8 mouse cellular contexts compared by ENCODE assay signal in the genomic region with DNA sequence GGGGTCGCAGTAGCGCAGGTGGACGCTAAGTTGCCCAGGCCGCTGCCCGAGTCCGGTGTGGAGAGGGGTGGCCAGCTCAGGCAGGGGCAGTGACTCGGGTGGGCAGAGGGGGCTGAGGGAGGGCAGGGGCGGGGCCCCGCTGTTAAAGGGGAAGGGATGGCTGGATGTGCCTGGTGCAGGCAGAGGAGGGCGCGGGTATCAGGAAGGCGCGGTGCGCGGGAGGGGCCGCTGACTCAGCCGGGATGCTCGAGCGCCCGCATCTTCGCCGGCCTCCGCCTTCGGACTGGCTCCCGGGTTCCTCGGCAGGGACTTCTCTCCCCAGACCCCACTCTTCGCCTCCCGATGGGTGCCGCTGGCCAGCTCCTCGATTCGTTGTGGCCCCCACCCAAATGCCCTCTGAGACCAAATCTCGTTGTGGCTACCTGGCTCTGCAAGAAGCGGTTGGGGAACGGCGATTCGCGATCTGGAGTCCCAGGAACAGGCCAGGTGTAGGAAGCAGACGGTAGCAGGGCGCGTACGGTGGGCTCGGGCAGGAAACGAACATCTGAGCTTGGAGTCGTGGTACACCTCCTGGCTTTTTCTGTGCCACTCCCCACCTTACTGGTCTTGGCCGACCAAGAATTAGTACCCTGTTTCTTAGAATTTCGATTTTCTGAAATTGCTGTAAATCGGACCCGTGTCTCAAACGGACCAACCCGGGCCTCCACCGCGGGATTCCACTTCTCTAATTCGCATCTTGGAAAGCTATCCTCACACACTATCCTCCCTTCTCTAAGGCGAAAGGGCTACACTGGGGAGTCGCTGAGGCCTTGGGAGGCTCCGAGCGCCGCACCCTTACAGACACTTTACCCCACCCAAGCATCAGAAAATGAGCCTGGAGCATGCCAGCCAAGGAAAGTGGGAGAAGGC. TPM values are rescaled to one million over a fixed set of nuclear protein-coding genes. Genes with fewer than 3 reads are reported as not detected.
A peak's percentile ranks its signal among the peaks of the same experiment; 100 is the strongest.
DNase-seq lines count a peak whose midpoint lies in the region; ATAC-seq and TF ChIP-seq lines count a peak whose summit lies in the region.

No protein-coding gene starts in this region.

- peak; percentile 28 for DNase-seq in gastrocnemius, postnatal 10 days
- DNase-seq in gastrocnemius, adult 18-20 months (ENCODE audit: low spot score) = no peak
- DNase-seq in thymus, postnatal 4 days = peak; percentile 58
- DNase-seq in thymus, adult 2 months = no peak
- no peak for DNase-seq in urinary bladder, adult 2 months (ENCODE audit: low spot score)

- H3K4me2 ChIP-seq in heart, embryonic 14.5 days (ENCODE audit: low read length) = peak overlapping the region; percentile 40
- peak overlapping the region; percentile 36 for H3K4me2 ChIP-seq in liver, embryonic 12.5 days

- peaks cover 30% of the 10 kb centered on the region for H3K4me1 ChIP-seq in thymus, adult 2 months (replicated peaks; ENCODE audit: control insufficient read depth, insufficient read depth, low read length)
- peaks cover 0 to 16% of the 10 kb centered on the region in 2 experiments; a peak in 3 of 4 replicates for H3K4me1 ChIP-seq in heart, embryonic 14.5 days (ENCODE audit: control insufficient read depth in 2 of 2, insufficient read depth in 2 of 2, low read length in 2 of 2)
- H3K4me1 ChIP-seq in liver, embryonic 12.5 days = peaks cover 33% of the 10 kb centered on the region
- peaks cover 22% of the 10 kb centered on the region for H3K4me1 ChIP-seq in small intestine, adult 2 months (ENCODE audit: control insufficient read depth, insufficient read depth, insufficient read length, low read length)

- 4% methylated on average over 55 of the region's 58 CpGs for WGBS in thymus, adult 2 months
- WGBS in heart, embryonic 14.5 days = under 1% methylated on average over 56 of the region's 58 CpGs
- WGBS in liver, embryonic 12.5 days (ENCODE audit: insufficient replicate concordance) = 1% methylated on average over 56 of the region's 58 CpGs
- WGBS in small intestine, adult 2 months = 2% methylated on average over 58 of the region's 58 CpGs

- no peak overlapping the region for H3K9ac ChIP-seq in heart, embryonic 14.5 days (ENCODE audit: low read length)
- H3K9ac ChIP-seq in liver, embryonic 12.5 days = no peak overlapping the region

- no peak overlapping the region for H3K27ac ChIP-seq in thymus, adult 2 months (ENCODE audit: control insufficient read depth, insufficient read depth, low read length)
- no peak overlapping the region for H3K27ac ChIP-seq in heart, embryonic 14.5 days (replicated peaks in 1 of 2; ENCODE audit: control insufficient read depth in 1 of 2, insufficient read depth in 1 of 2, low read depth in 2 of 2, low read length in 2 of 2)
- H3K27ac ChIP-seq in liver, embryonic 12.5 days = no peak overlapping the region
- H3K27ac ChIP-seq in small intestine, adult 2 months (ENCODE audit: insufficient read depth, low read depth, low read length) = no peak overlapping the region

- H3K9me3 ChIP-seq in heart, embryonic 14.5 days (ENCODE audit: control insufficient read depth, low read length) = no peaks in the 10 kb centered on the region
- H3K9me3 ChIP-seq in liver, embryonic 12.5 days (replicated peaks) = no peaks in the 10 kb centered on the region

- ATAC-seq in heart, embryonic 14.5 days (ENCODE audit: insufficient number of reproducible peaks, insufficient read depth, low FRiP score, low read depth) = no peak
- ATAC-seq in liver, embryonic 12.5 days = no peak

- TF ChIP-seq CTCF in thymus, adult 2 months (IDR thresholded peaks at IDR 0.05; ENCODE audit: borderline replicate concordance, control insufficient read depth, extremely low read depth, insufficient read depth, low read length, poor library complexity) = no peak
- no peak for TF ChIP-seq CTCF in small intestine, adult 2 months (IDR thresholded peaks at IDR 0.05; ENCODE audit: extremely low read depth, insufficient read length, insufficient replicate concordance, low read depth, low read length)

- H3K4me3 ChIP-seq in thymus, adult 2 months (ENCODE audit: control insufficient read depth, insufficient read depth, low read length) = no peak overlapping the region
- peak overlapping the region in 1 of 2 experiments; percentile 25; a peak in 2 of 4 replicates for H3K4me3 ChIP-seq in heart, embryonic 14.5 days (ENCODE audit: control insufficient read depth in 1 of 2, insufficient read depth in 1 of 2, low read depth in 1 of 2, low read length in 2 of 2)
- H3K4me3 ChIP-seq in liver, embryonic 12.5 days = peak overlapping the region; percentile 32
- H3K4me3 ChIP-seq in small intestine, adult 2 months (ENCODE audit: low read depth, low read length) = peak overlapping the region; percentile 31; the same call in 1 of the 2 replicates

- H3K27me3 ChIP-seq in thymus, adult 2 months (ENCODE audit: control insufficient read depth, insufficient read depth, low read length) = peaks cover 45% of the 10 kb centered on the region
- peaks cover 98% of the 10 kb centered on the region for H3K27me3 ChIP-seq in heart, embryonic 14.5 days (ENCODE audit: control insufficient read depth, insufficient read depth, low read length)
- H3K27me3 ChIP-seq in liver, embryonic 12.5 days (replicated peaks) = peaks cover 100% of the 10 kb centered on the region
- H3K27me3 ChIP-seq in small intestine, adult 2 months (ENCODE audit: control insufficient read depth, insufficient read depth, low read length) = peaks cover 56% of the 10 kb centered on the region

- no peak for TF ChIP-seq POLR2A in thymus, adult 2 months (IDR thresholded peaks at IDR 0.05; ENCODE audit: control insufficient read depth, extremely low read depth, insufficient read depth, low read length, poor library complexity)
- TF ChIP-seq POLR2A in small intestine, adult 2 months (IDR thresholded peaks at IDR 0.05; ENCODE audit: low read depth, low read length) = no peak

- no peaks in the 10 kb centered on the region for H3K36me3 ChIP-seq in thymus, adult 2 months (ENCODE audit: control insufficient read depth, insufficient read depth, low read length)
- H3K36me3 ChIP-seq in heart, embryonic 14.5 days (ENCODE audit: control insufficient read depth, insufficient read depth, low read length) = no peaks in the 10 kb centered on the region
- no peaks in the 10 kb centered on the region for H3K36me3 ChIP-seq in liver, embryonic 12.5 days
- peaks cover 5% of the 10 kb centered on the region; the same call in 1 of the 2 replicates for H3K36me3 ChIP-seq in small intestine, adult 2 months (ENCODE audit: control insufficient read depth, insufficient read depth, low read length)

RNA-seq across cellular contexts. Expression of gene Tlx2, which starts 0.5 kb away (rescaled TPM):
- not detected for total RNA-seq in gastrocnemius, postnatal 10 days (2021)
- not detected for total RNA-seq in gastrocnemius, adult 18-20 months (2021)
- 0.11 and 0.20 TPM in 2 replicates for polyA plus RNA-seq in thymus, adult 2 months (2012; rRNA removed)
- 0.30 and 1.9 TPM in 2 replicates for polyA plus RNA-seq in heart, embryonic 14.5 days (2014; fragmentation: Nextera tagmentation; extraction: Ambion mirVana)
- 0.11 and 0.42 TPM in 2 replicates for polyA plus RNA-seq in liver, embryonic 12.5 days (2016; fragmentation: Nextera tagmentation; extraction: Ambion mirVana)
- 3.5 and 4.9 TPM in 2 replicates for polyA plus RNA-seq in small intestine, adult 2 months (2012; rRNA removed)
- polyA plus RNA-seq in urinary bladder, adult 2 months (2012; rRNA removed) = 0.15 and 0.29 TPM in 2 replicates

RNA-seq across cellular contexts. Expression of gene Pcgf1, which starts 7.1 kb away (rescaled TPM):
- total RNA-seq in gastrocnemius, postnatal 10 days (2021) = 1 to 10 TPM; 5.5 to 8.5 TPM
- total RNA-seq in gastrocnemius, adult 18-20 months (2021) = 1 to 10 TPM; 9.1 to 9.3 TPM
- polyA plus RNA-seq in thymus, adult 2 months (2012; rRNA removed) = 24.4 and 25.5 TPM in 2 replicates
- polyA plus RNA-seq in heart, embryonic 14.5 days (2014; fragmentation: Nextera tagmentation; extraction: Ambion mirVana) = 14.1 and 16.8 TPM in 2 replicates
- polyA plus RNA-seq in liver, embryonic 12.5 days (2016; fragmentation: Nextera tagmentation; extraction: Ambion mirVana) = 20.8 and 23.3 TPM in 2 replicates
- 6.4 and 9.9 TPM in 2 replicates for polyA plus RNA-seq in small intestine, adult 2 months (2012; rRNA removed)
- polyA plus RNA-seq in urinary bladder, adult 2 months (2012; rRNA removed) = 28.5 and 35.8 TPM in 2 replicates

RNA-seq across cellular contexts. Expression of gene Dqx1, which starts 12.9 kb away (rescaled TPM):
- total RNA-seq in gastrocnemius, postnatal 10 days (2021) = under 1 TPM; 0.42 to 0.65 TPM
- total RNA-seq in gastrocnemius, adult 18-20 months (2021) = under 1 TPM; 0.27 to 0.45 TPM
- polyA plus RNA-seq in thymus, adult 2 months (2012; rRNA removed) = 3.6 and 4.4 TPM in 2 replicates
- 0.38 and 0.46 TPM in 2 replicates for polyA plus RNA-seq in heart, embryonic 14.5 days (2014; fragmentation: Nextera tagmentation; extraction: Ambion mirVana)
- 5.0 and 5.4 TPM in 2 replicates for polyA plus RNA-seq in liver, embryonic 12.5 days (2016; fragmentation: Nextera tagmentation; extraction: Ambion mirVana)
- 22.1 and 48.6 TPM in 2 replicates for polyA plus RNA-seq in small intestine, adult 2 months (2012; rRNA removed)
- 3.4 and 4.9 TPM in 2 replicates for polyA plus RNA-seq in urinary bladder, adult 2 months (2012; rRNA removed)

RNA-seq across cellular contexts. Expression of gene Htra2, which starts 15.5 kb away (rescaled TPM):
- 10 to 100 TPM; 23.8 to 28.4 TPM for total RNA-seq in gastrocnemius, postnatal 10 days (2021)
- total RNA-seq in gastrocnemius, adult 18-20 months (2021) = 10 to 100 TPM; 15.3 to 17.4 TPM
- 64.6 and 66.4 TPM in 2 replicates for polyA plus RNA-seq in thymus, adult 2 months (2012; rRNA removed)
- 42.8 and 47.6 TPM in 2 replicates for polyA plus RNA-seq in heart, embryonic 14.5 days (2014; fragmentation: Nextera tagmentation; extraction: Ambion mirVana)
- 147 and 154 TPM in 2 replicates for polyA plus RNA-seq in liver, embryonic 12.5 days (2016; fragmentation: Nextera tagmentation; extraction: Ambion mirVana)
- polyA plus RNA-seq in small intestine, adult 2 months (2012; rRNA removed) = 15.0 and 24.3 TPM in 2 replicates
- 46.4 and 67.3 TPM in 2 replicates for polyA plus RNA-seq in urinary bladder, adult 2 months (2012; rRNA removed)

RNA-seq across cellular contexts. Expression of gene Lbx2, which starts 15.6 kb away (rescaled TPM):
- total RNA-seq in gastrocnemius, postnatal 10 days (2021) = 1 to 10 TPM in 1 of 2 experiments, under 1 TPM in 1; 0.33 to 1.3 TPM
- total RNA-seq in gastrocnemius, adult 18-20 months (2021) = under 1 TPM; 0.28 to 0.39 TPM
- polyA plus RNA-seq in thymus, adult 2 months (2012; rRNA removed) = 2.1 and 2.6 TPM in 2 replicates
- 0.28 TPM in 1 of 2 replicates, not detected in the other for polyA plus RNA-seq in heart, embryonic 14.5 days (2014; fragmentation: Nextera tagmentation; extraction: Ambion mirVana)
- polyA plus RNA-seq in liver, embryonic 12.5 days (2016; fragmentation: Nextera tagmentation; extraction: Ambion mirVana) = 0.25 and 0.44 TPM in 2 replicates
- polyA plus RNA-seq in small intestine, adult 2 months (2012; rRNA removed) = 0.42 and 0.91 TPM in 2 replicates
- 0.84 and 1.0 TPM in 2 replicates for polyA plus RNA-seq in urinary bladder, adult 2 months (2012; rRNA removed)

Comparison
In these comparisons a context has a peak if more than half of its experiments do, and no peak if none do; other contexts are left out.
1. DNase-seq: peak in gastrocnemius, postnatal 10 days (single experiment) and thymus, postnatal 4 days (single experiment); none in gastrocnemius, adult 18-20 months (single experiment), thymus, adult 2 months (single experiment) and urinary bladder, adult 2 months (single experiment).